Mouse (Mus musculus) C3H10T1/2 (cell line): Measurements from ENCODE around the gene Ptcd2. TPM values are rescaled to one million over a fixed set of nuclear protein-coding genes. Genes with fewer than 3 reads are reported as not detected.

Experiments used
- polyA plus RNA-seq, 2 experiments: library from polyadenylated mRNA; unstranded; fragments of >200 nt; fragmentation: generic; extraction: Trizol; gene quantifications; one replicate each; pipeline ENCODE4 v1.2.1; 2012; ENCODE audit warnings: missing spikeins in 2 of 2

Ptcd2 gene
- polyA plus RNA-seq = 10 to 100 TPM in 1 of 2 experiments, 1 to 10 TPM in 1; 9.8 to 18.5 TPM

DNA sequence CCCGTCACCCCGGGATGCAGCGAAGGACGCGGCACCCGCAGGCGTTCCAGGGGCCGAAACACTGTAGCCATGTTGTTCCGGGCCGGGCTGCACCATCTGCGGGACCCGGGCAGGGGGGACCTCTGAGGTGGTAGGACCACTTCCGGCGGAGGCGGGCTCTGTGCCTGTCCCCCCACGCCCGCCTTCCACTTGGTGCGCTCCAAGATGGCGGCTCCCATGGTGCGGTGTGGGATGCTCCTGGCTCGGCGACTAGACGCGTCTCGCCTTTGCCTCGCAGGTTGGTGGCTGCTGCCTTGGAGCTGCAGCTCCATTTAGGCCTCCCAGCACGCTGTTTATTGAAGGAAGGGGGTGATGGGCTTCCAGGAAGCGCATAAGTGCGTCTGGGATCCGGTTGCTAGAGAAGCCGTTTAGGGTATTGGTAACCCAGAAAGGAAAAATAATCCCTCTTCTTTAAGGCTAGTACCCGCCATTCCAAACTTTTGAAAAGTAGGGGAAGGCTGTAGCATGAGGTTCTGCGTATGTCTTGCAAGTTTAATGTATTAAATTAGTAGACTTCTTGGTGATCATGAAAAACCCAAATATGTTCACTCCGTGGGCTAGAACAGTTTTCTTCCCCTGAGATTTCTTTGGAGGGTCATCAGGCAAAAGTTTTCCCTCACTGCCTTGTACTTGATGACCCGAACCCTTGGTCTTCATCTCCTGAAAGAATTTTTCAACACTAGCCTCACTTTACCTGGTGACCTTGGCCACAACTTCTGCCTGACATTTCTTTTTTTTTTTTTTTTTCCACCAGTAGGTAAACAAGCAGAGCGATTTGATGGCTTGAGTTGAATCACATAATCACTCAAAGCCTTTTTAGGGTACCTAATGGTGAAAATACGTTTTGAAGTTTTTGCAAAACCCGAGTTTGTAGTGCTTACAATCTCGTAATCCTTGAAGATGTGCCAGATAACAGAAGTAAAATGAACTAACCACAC, at the start of gene Ptcd2, which contains the start of gene Mrps27:
Ptcd2 (minus strand) TSS at position 107 of the 977 bp plus-strand sequence.
Mrps27 (plus strand) TSS at position 188 of the 977 bp plus-strand sequence.

Other genes with a start within 250 kb of the Ptcd2 start
- not detected for gene Zfp366, start 159.9 kb downstream of the Ptcd2 start, polyA plus RNA-seq
- gene Mrps27, start 81 bp upstream of the Ptcd2 start, polyA plus RNA-seq = 10 to 100 TPM; 26.1 to 34.8 TPM
- 1 to 10 TPM; 1.6 to 2.5 TPM for gene Map1b, start 171.8 kb upstream of the Ptcd2 start, polyA plus RNA-seq